Mouse (Mus musculus) kidney, adult 9 months (tissue): ENCODE results near the gene Myo1a.

Experiments
- DNase-seq: peaks from one replicate; pipeline ENCODE4 v3.0.0; 2022

The Myo1a gene

DNA sequence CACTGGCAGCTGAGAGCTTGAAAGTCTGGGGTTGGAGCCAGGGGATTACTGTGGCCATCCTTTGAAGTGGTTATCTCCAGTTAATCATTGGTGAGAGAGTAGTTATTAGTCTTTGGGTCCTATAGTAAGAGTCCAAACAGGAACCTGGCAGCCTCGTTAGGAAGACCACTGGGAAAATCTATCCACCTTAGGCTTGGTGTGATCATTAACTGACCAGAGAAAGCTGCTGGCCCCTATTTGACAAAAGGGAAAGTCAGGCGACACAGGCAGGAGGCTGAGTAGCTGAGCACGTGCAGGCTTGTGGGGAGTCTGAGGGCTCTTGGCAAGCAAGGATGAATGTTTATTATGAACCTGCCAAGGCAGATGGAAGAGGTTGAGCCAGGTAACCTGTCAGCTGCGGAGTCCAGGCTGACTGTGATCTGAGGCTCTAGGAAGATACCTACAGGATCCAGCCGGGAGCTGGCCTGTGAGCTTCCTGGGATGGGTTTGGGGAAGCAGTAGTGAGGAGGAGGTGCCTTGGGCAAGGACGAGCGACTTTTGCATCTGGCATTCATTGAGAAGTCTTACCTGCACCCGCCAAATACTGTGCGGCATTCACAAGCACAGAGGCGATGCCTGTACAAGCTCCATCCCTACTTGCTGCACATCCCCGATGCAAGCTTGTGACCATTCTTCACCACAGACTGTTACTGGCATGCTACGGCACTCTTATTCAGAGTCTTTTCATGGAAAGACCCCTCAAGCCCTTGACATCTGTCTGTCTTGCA is 59.1 kb downstream of the Myo1a start:
- peak; percentile 83 for DNase-seq

DNA sequence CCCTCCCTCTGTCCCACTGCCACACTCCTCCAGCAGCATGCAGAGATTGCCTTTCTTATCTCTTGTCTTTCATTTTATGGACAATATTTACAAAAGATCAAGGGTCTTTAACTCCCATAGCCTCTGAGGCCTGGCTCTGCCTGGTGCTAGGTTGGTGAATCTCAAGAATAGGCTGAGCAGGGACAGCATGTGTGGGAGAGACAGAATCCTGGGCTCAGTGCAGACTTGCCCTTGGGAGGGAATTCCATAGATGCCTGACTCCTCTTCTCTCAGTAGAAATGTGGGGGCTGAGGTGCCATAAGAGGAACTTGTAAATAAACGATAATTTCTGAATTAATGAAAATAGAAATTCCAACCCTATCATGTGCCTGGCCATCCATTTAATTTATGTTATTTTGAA is 61.6 kb downstream of the Myo1a start:
- DNase-seq = no peak
